Mouse (Mus musculus): ENCODE data around the gene Fblim1. TPM values are rescaled to one million over a fixed set of nuclear protein-coding genes. Genes with fewer than 3 reads are reported as not detected.
"Not testable (repeated sequence)": the region's sequence is repeated elsewhere in the genome, so short reads cannot be mapped to it uniquely, and the experiment has no call there.

Fblim1 gene
- polyA plus RNA-seq, 1 experiment from 2014 or later, result 49.0 TPM

GRCm38 (mm10) chr4:141562281-141562680 lies 43.6 kb downstream of the Fblim1 start:
- H3K4me1 ChIP-seq, result peaks cover 21% of the 10 kb centered on the region
- H3K4me2 ChIP-seq, result no peak overlapping the region
- H3K9me3 ChIP-seq, result no peaks in the 10 kb centered on the region
- H3K4me3 ChIP-seq, result no peak overlapping the region
- H3K36me3 ChIP-seq, result no peaks in the 10 kb centered on the region
- no peak overlapping the region for H3K27ac ChIP-seq
- WGBS, result 80% methylated on average over 11 of the region's 11 CpGs
- no peaks in the 10 kb centered on the region for H3K27me3 ChIP-seq
- no peak for ATAC-seq (ENCODE audit: insufficient number of reproducible peaks, insufficient read depth, low FRiP score, low TSS enrichment, low read depth)
- H3K9ac ChIP-seq, result no peak overlapping the region

DNA sequence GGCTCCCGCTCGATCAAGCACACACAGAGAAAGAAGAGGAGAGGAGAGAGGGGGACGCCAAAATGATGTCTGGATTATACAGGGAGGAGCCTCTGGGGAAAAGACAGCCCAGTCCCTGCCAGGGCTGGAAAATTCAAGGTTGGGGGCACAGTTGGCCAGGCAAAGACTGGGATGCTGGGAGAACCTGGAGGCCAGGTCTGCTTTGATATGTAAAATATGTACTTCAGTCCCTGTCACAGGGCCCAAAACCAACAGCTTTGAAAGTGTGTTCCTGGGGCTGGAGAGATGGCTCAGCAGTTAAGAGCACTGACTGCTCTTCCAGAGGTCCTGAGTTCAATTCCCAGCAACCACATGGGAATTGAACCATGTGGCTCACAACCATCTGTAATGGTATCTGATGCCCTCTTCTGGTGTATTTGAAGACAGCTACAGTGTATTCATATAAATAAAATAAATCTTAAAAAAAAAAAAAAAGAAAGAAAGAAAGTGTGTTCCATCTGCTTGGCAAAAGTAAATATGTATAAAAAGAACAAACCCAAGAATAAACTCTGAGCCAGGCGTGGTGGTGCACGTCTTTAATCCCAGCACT lies 44.5 kb downstream of the Fblim1 start:
- WGBS, result 73% methylated on average over 5 of the region's 5 CpGs
- H3K4me2 ChIP-seq; ATAC-seq (ENCODE audit: insufficient number of reproducible peaks, insufficient read depth, low FRiP score, low TSS enrichment, low read depth); H3K27ac ChIP-seq; H3K27me3 ChIP-seq; H3K9ac ChIP-seq; H3K9me3 ChIP-seq; H3K36me3 ChIP-seq; H3K4me3 ChIP-seq: not testable (repeated sequence)
- H3K4me1 ChIP-seq, result peaks cover 21% of the 10 kb centered on the region

DNA sequence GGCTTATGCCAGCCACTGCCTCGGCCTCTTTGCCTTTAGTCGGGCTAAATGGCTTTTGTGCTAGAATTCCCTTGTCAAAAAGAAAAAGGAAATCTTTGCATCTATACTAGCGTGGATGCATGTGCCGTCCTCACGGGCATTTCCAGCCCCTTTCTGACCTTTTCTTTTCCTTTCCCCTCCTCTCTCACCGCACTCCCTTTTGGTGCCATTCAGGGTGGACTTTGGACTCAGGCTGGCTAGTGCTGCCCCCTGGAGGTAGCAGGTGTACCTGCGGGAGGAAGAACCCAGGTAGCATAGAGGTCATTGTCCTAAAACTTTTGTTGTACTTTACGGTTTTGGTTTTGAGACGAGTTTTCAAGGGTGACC lies 46.0 kb downstream of the Fblim1 start:
- Histone ChIP-seq H3K27me3 (no peaks in the 10 kb centered on the region), H3K4me1 (peaks cover 16% of the 10 kb centered on the region), H3K4me2 (peak overlapping the region; percentile 90), H3K9me3 (no peaks in the 10 kb centered on the region), H3K4me3 (peak overlapping the region; percentile 49), H3K36me3 (no peaks in the 10 kb centered on the region), H3K27ac (peak overlapping the region; percentile 85), H3K9ac (peak overlapping the region; percentile 69)
- ATAC-seq (ENCODE audit: insufficient number of reproducible peaks, insufficient read depth, low FRiP score, low TSS enrichment, low read depth), result no peak
- WGBS, result 3% methylated on average over 9 of the region's 9 CpGs

DNA sequence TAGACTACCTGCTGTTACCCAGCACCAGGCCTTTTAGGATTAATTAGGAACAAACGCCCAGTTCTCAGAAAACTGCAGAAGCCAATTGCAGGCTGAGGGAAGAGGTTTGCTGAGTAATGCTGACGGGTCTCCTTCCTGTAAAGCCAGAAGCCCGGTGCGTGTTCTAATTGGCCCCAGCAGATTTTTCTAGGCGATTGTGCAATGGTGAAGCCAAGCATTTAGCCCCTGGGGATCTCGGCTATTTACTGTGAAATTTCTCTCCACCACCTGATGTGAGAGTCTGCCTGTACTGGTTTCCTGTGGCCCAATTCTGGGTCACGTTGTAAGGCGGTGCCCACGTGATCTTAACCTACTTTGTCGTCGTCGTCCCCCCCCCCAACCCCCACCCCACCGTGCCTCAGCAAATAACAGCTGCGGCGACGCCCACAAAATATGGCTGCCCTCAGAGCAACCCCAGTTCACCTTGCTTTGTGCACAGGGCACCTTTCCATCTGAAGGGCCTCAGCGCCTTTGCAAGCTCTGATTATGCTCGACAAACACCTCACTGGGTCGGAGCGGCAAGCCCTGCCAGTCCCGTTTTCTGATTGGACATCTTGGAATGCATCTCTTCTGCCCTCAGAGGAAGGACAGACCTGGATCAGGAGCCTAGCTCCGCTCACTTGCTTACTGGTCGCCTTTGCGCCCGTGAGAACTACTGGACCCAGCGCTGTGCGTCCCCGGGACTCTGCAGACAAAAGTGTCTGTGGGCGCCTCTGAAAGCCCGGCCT lies 46.6 kb downstream of the Fblim1 start:
- Histone ChIP-seq H3K4me1 (peaks cover 16% of the 10 kb centered on the region), H3K9ac (peak overlapping the region; percentile 69), H3K9me3 (no peaks in the 10 kb centered on the region), H3K4me2 (peak overlapping the region; percentile 90), H3K27ac (peak overlapping the region; percentile 85), H3K36me3 (no peaks in the 10 kb centered on the region), H3K4me3 (peak overlapping the region; percentile 49), H3K27me3 (no peaks in the 10 kb centered on the region)
- under 1% methylated on average over 30 of the region's 30 CpGs for WGBS
- peak; percentile 60 for ATAC-seq (ENCODE audit: insufficient number of reproducible peaks, insufficient read depth, low FRiP score, low TSS enrichment, low read depth)

DNA sequence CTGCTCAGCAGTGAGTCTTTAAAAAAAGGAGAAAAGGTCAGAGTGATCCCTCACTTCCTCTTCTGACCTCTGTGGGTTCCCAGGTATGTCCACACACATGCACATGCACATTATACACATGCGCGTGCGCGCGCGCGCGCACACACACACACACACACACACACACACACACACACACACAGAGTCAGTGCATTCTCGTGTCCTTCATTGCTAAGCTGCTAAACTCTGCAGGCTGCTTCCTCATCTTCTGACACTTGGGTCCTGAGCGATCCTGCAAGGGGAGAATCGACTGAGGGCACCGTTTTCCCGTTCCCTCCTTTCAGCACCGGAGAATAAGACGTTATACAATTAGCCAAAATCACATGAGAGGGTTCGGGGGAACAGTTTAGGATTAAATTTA lies 47.2 kb downstream of the Fblim1 start:
- Histone ChIP-seq H3K4me2 (peak overlapping the region; percentile 90), H3K9me3 (no peaks in the 10 kb centered on the region), H3K27me3 (no peaks in the 10 kb centered on the region), H3K4me1 (peaks cover 16% of the 10 kb centered on the region), H3K9ac (peak overlapping the region; percentile 69; the same call in 1 of the 2 replicates), H3K4me3 (peak overlapping the region; percentile 49), H3K36me3 (no peaks in the 10 kb centered on the region), H3K27ac (peak overlapping the region; percentile 85)
- ATAC-seq (ENCODE audit: insufficient number of reproducible peaks, insufficient read depth, low FRiP score, low TSS enrichment, low read depth), result no peak
- 2% methylated on average over 8 of the region's 16 CpGs for WGBS

- Histone ChIP-seq H3K27ac (peak overlapping the region; percentile 23; the same call in 1 of the 2 replicates), H3K4me1 (peaks cover 23% of the 10 kb centered on the region)
- not testable (repeated sequence) for ATAC-seq (ENCODE audit: insufficient number of reproducible peaks, insufficient read depth, low FRiP score, low TSS enrichment, low read depth); H3K4me3 ChIP-seq; H3K27me3 ChIP-seq; H3K36me3 ChIP-seq; H3K4me2 ChIP-seq; H3K9ac ChIP-seq; H3K9me3 ChIP-seq
- WGBS, result 87% methylated on average over 6 of the region's 6 CpGs
These were observed 49.7 kb downstream of the Fblim1 start for GRCm38 (mm10) chr4:141556163-141556562.

DNA sequence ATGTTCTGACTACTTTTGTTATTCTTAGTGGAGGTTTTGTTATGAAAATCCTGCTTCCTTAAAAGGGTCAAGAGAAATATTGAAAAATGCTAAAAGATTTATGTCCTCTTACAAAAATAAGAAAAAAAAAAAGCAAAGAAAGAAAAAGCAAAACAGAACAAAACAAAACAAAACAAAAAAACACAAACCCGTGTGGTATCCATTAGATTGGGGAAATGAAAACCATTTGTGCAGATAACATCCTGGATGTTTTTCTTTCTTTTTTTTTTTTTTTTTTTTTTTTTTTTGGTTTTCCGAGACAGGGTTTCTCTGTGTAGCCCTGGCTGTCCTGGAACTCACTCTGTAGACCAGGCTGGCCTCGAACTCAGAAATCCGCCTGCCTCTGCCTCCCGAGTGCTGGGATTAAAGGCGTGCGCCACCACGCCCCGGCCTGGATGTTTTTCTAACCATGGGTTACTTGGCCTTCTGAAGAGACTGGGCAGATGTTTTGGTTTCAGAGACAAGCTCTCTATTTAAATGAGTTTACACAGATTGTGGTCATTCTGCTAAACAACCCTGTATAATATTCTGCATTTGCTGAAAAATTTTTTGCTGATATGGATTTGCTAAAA lies 51.5 kb downstream of the Fblim1 start:
- H3K9ac ChIP-seq, result not testable (repeated sequence)

GRCm38 (mm10) chr4:141552484-141552883 lies 53.4 kb downstream of the Fblim1 start:
- Histone ChIP-seq H3K27ac (peak overlapping the region; percentile 76), H3K4me1 (peaks cover 21% of the 10 kb centered on the region), H3K4me3 (0 out of 2 replicates have a peak overlapping the region, but pooled peaks have one; percentile 1), H3K36me3 (no peaks in the 10 kb centered on the region), H3K27me3 (no peaks in the 10 kb centered on the region), H3K9ac (no peak overlapping the region), H3K4me2 (peak overlapping the region; percentile 27; the same call in 1 of the 2 replicates), H3K9me3 (no peaks in the 10 kb centered on the region)
- peak; percentile 82 for ATAC-seq (ENCODE audit: insufficient number of reproducible peaks, insufficient read depth, low FRiP score, low TSS enrichment, low read depth)
- WGBS, result 11% methylated on average over 2 of the region's 2 CpGs

More for the DNA sequence above, 51.5 kb downstream of the Fblim1 start:
- not testable (repeated sequence) for ATAC-seq (ENCODE audit: insufficient number of reproducible peaks, insufficient read depth, low FRiP score, low TSS enrichment, low read depth); H3K4me2 ChIP-seq; H3K27ac ChIP-seq; H3K9me3 ChIP-seq; H3K36me3 ChIP-seq; H3K27me3 ChIP-seq; H3K4me3 ChIP-seq
- peaks cover 21% of the 10 kb centered on the region for H3K4me1 ChIP-seq
- WGBS, result 81% methylated on average over 8 of the region's 9 CpGs

GRCm38 (mm10) chr4:141547299-141547698 lies 58.6 kb downstream of the Fblim1 start:
- 15% methylated on average over 9 of the region's 9 CpGs for WGBS
- Histone ChIP-seq H3K27ac (peak overlapping the region; percentile 100), H3K36me3 (no peaks in the 10 kb centered on the region), H3K9me3 (no peaks in the 10 kb centered on the region), H3K4me3 (peak overlapping the region; percentile 70), H3K27me3 (no peaks in the 10 kb centered on the region), H3K4me1 (peaks cover 21% of the 10 kb centered on the region), H3K4me2 (peak overlapping the region; percentile 98), H3K9ac (peak overlapping the region; percentile 97)
- ATAC-seq (ENCODE audit: insufficient number of reproducible peaks, insufficient read depth, low FRiP score, low TSS enrichment, low read depth), result no peak

- no peaks in the 10 kb centered on the region for H3K36me3 ChIP-seq
- peaks cover 19% of the 10 kb centered on the region for H3K4me1 ChIP-seq
- no peaks in the 10 kb centered on the region for H3K9me3 ChIP-seq
- peak overlapping the region; percentile 100 for H3K27ac ChIP-seq
- peak overlapping the region; percentile 70 for H3K4me3 ChIP-seq
- peak overlapping the region; percentile 98 for H3K4me2 ChIP-seq
- H3K27me3 ChIP-seq, result no peaks in the 10 kb centered on the region
- peak; percentile 82 for ATAC-seq (ENCODE audit: insufficient number of reproducible peaks, insufficient read depth, low FRiP score, low TSS enrichment, low read depth)
- under 1% methylated on average over 87 of the region's 98 CpGs for WGBS
- H3K9ac ChIP-seq, result peak overlapping the region; percentile 97
These were observed 59.3 kb downstream of the Fblim1 start for GRCm38 (mm10) chr4:141546334-141547200.

DNA sequence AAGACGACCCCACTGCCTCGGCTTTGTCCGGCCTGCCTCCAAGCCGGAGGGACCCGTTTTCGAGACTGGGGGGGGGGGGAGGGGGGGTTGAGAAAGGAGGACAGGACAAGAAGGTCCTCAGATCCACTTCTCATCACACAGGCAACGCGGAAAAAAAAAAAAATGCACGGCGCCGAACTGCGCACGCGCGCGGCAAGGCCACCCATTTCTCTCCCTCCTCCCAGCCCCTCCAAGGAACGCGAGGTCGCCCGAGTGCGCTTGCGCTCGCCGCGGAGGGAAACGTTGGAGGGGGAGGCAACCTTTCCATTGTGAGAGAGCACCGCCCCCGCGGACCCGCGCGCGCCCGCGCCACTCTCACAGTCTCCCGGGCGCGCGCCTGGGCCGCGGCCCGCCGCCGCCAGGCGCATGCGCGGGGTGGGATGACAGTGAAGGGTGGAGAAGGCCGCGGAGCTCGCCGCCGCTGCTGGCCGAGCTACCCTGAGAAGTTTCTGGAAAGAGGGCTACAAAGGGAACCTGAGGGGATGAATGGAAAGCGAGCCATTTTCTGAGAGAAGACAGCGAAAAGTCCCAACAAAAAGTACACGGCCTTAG lies 60.1 kb downstream of the Fblim1 start:
- ATAC-seq (ENCODE audit: insufficient number of reproducible peaks, insufficient read depth, low FRiP score, low TSS enrichment, low read depth), result peak; percentile 77
- WGBS, result under 1% methylated on average over 53 of the region's 56 CpGs

More for the DNA sequence above, 60.1 kb downstream of the Fblim1 start:
- Histone ChIP-seq H3K36me3 (no peaks in the 10 kb centered on the region), H3K27me3 (no peaks in the 10 kb centered on the region), H3K4me1 (peaks cover 19% of the 10 kb centered on the region), H3K9me3 (no peaks in the 10 kb centered on the region), H3K9ac (peak overlapping the region; percentile 97), H3K4me3 (peak overlapping the region; percentile 70), H3K27ac (peak overlapping the region; percentile 100), H3K4me2 (peak overlapping the region; percentile 98)

Measured in embryonic facial prominence, embryonic 13.5 days (tissue).